Mouse (Mus musculus) E14TG2a.4 (cell line): ENCODE measurements at regions not wholly inside any gene's neighbourhood (a gene's known extent, or its start where the extent isn't known, plus 50 kb on each side); places are given as distances from the start of the nearest gene placed in this dataset.
A peak's percentile ranks its signal among the peaks of the same experiment; 100 is the strongest.

Source experiments
- H3K27me3 ChIP-seq: 2 replicates; pipeline ENCODE4 v1.6.1; 2014; ENCODE audit warnings: low read length, control low read depth; ENCODE audit not compliant: insufficient read depth
- H3K36me3 ChIP-seq: 2 replicates; pipeline ENCODE4 v1.6.1; 2014; ENCODE audit warnings: low read length, control low read depth; ENCODE audit not compliant: insufficient read depth
- H3K4me1 ChIP-seq: replicated peaks from 2 replicates; pipeline ENCODE4 v1.6.1; 2014; ENCODE audit warnings: low read depth, low read length, control low read depth
- H3K4me3 ChIP-seq: replicated peaks from 2 replicates; pipeline ENCODE4 v1.5.1; 2014; ENCODE audit warnings: mild to moderate bottlenecking, low read length
- H3K9me3 ChIP-seq: 2 replicates; pipeline ENCODE4 v1.6.1; 2014; ENCODE audit warnings: low read length, control low read depth
- CTCF ChIP-seq: conservative IDR thresholded peaks from 2 replicates; pipeline ENCODE4 v1.5.1; 2014; ENCODE audit warnings: low read length
- NANOG ChIP-seq: IDR thresholded peaks from 2 replicates; pipeline ENCODE4 v1.6.1; 2014; ENCODE audit warnings: borderline replicate concordance, low read length, mixed read lengths
- POU5F1 ChIP-seq: IDR thresholded peaks from 2 replicates; pipeline ENCODE4 v1.6.1; 2014; ENCODE audit warnings: low read length, borderline replicate concordance

DNA sequence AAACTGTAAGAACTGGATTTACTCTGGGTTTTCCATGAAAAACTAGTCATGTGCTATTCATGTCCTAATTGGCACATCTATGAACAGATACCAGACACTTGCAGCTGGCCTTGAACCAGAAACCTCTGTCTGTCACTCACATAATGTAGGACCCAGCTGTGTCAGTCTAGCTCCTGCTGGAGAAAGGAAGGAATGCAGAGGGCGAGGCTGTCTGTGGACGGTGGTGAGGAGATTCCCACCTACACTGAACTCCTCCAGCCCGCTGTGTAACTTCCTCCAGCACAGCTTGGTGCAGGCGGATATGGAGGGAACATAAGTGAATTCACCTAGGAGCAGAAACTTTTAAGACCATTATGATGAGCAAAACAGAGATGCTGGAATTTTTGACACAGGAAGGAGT, 89.7 kb upstream of the Lpar1 start:
- H3K4me3 ChIP-seq, result no peak overlapping the region
- no peaks in the 10 kb centered on the region for H3K36me3 ChIP-seq
- 0 out of 2 replicates have a peak, but pooled peaks cover 2% of the 10 kb centered on the region for H3K9me3 ChIP-seq
- H3K4me1 ChIP-seq, result peaks cover 24% of the 10 kb centered on the region
- H3K27me3 ChIP-seq, result no peaks in the 10 kb centered on the region
- TF ChIP-seq POU5F1 (no peak), NANOG (no peak), CTCF (0 out of 2 replicates have a peak, but pooled peaks have one; percentile 16)

DNA sequence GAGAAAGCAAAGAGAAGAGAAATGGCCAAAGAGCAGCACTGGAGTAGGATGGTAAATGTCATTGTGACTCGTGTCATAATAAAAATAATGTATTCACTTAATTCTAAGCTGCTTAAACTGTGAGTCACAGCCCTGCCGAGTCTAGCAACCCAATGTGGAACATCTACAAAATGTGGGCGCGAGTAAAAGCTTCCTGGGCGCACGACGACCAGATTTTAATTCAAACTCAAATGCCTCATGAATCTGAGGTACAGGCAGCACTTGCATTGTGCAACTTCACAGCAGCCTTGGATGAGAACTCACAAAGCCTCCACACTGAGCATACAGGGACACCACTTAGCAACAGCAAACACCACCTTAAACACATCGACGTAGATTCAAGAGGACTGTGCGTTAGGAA, 88.5 kb upstream of the Lpar1 start:
- Histone ChIP-seq H3K9me3 (0 out of 2 replicates have a peak, but pooled peaks cover 2% of the 10 kb centered on the region), H3K4me1 (peaks cover 24% of the 10 kb centered on the region), H3K36me3 (no peaks in the 10 kb centered on the region), H3K4me3 (no peak overlapping the region), H3K27me3 (no peaks in the 10 kb centered on the region)
- TF ChIP-seq NANOG (no peak), POU5F1 (no peak), CTCF (no peak)

DNA sequence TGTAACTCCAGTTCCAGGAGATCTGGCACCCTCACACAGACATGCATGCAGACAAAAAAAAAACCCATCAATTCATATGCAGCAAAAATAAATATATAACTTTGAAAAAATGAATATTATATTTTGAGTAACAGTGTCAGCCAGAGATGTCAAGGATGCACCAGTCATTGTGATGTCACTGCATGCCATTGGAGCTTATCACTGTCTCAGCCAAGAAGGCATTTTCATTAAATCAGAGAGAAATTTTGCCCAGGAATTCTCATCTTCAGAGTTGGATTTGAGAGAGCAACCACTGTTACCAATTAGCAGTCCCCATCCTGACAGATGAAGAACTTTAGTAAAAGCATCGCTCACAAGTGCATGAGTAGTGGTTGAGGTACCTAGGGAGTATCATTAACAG, 79.0 kb upstream of the Lpar1 start:
- H3K4me1 ChIP-seq, result no peaks in the 10 kb centered on the region
- no peaks in the 10 kb centered on the region for H3K27me3 ChIP-seq
- no peaks in the 10 kb centered on the region for H3K9me3 ChIP-seq
- TF ChIP-seq CTCF, result no peak
- no peak for TF ChIP-seq NANOG
- no peak for TF ChIP-seq POU5F1
- no peaks in the 10 kb centered on the region for H3K36me3 ChIP-seq
- no peak overlapping the region for H3K4me3 ChIP-seq

DNA sequence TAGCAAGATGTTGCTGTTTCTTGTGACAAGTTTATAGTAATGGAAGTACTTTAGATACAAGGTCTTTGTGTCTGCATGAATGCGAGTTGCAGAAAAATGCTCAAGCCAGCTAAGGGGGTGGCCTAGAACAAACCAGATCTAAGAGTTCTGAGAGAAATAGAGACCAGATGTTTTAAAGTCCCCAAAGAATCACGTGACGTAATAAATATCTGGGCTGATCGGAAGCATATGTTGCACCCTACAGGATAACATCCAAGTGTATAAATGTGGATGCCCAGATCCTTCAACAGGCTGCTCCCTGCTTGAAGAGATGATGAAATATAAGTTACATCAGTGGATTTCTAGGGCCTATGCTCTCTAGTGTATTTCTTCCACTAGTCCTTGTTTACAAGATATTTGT, 77.7 kb upstream of the Lpar1 start:
- no peaks in the 10 kb centered on the region for H3K27me3 ChIP-seq
- no peaks in the 10 kb centered on the region for H3K9me3 ChIP-seq
- no peak overlapping the region for H3K4me3 ChIP-seq
- H3K36me3 ChIP-seq, result no peaks in the 10 kb centered on the region
- peaks cover 6% of the 10 kb centered on the region; the same call in 1 of the 2 replicates for H3K4me1 ChIP-seq
- TF ChIP-seq NANOG (no peak), CTCF (no peak), POU5F1 (no peak)

DNA sequence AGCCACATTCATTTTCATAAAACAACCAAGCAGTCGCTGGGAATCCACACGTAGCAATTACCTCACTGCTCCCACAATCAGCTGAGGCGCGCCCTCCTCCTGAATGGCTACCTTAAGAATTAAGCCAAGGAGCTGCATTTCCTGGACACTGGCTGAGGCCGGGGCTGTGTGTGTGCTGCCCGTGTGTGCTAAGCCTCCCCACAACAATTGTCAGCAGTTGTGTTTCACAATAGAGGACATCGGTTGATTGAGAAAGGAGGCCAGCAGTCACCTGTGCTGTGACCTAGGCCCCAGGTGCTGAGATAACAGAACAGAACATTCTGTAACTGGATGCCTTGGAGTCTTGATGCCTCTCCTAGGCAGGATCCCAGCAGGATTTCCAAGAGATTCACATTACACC, 73.3 kb upstream of the Lpar1 start:
- Histone ChIP-seq H3K4me1 (peaks cover 6% of the 10 kb centered on the region; the same call in 1 of the 2 replicates), H3K36me3 (no peaks in the 10 kb centered on the region), H3K27me3 (no peaks in the 10 kb centered on the region)

DNA sequence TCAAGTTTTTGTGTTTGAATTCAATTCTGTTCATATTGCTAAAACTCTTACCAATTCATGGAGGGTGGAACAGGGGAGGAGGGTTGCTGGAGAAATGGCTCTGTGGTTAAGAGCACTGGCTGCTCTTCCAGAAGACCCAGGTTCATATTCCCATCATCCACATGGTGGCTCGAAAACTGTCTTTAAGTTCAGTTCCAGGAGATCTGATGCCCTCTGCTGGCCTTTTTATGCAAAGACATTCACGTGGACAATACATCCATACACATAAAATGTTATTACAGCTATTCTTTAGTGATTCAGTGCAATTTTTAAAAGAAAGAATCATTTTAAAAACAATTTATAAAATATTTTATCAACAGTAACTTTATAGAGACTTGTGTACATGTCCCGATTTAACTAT, 70.4 kb upstream of the Lpar1 start:
- TF ChIP-seq POU5F1 (no peak), CTCF (peak; percentile 58)
- Histone ChIP-seq H3K4me1 (peaks cover 6% of the 10 kb centered on the region; the same call in 1 of the 2 replicates), H3K27me3 (no peaks in the 10 kb centered on the region), H3K9me3 (peaks cover 4% of the 10 kb centered on the region), H3K4me3 (no peak overlapping the region), H3K36me3 (no peaks in the 10 kb centered on the region)

More for the DNA sequence above, 73.3 kb upstream of the Lpar1 start:
- H3K4me3 ChIP-seq, result no peak overlapping the region
- no peak for TF ChIP-seq CTCF
- TF ChIP-seq POU5F1, result no peak
- no peak for TF ChIP-seq NANOG
- H3K9me3 ChIP-seq, result peaks cover 4% of the 10 kb centered on the region

DNA sequence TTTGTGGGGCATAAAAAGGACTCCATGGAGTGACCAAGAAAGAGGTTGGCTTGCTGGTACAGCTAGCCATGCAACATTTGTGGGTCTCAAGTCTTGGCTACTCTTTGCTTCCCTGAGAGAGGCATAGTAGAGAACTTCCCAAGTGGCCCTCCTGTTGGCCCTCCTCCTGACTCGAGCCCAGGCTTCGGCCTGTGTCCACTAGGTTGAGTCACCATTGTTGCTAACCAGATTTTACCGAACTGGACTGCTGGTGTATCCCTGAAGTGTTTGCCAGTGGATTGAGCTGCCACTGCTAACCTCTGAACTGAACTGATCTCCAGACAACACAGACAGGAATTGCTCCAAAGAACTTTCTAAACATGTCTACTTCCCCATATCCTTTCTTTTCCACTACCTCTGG, 66.9 kb upstream of the Lpar1 start:
- no peak for TF ChIP-seq POU5F1
- H3K27me3 ChIP-seq, result no peaks in the 10 kb centered on the region
- H3K36me3 ChIP-seq, result no peaks in the 10 kb centered on the region
- no peaks in the 10 kb centered on the region for H3K4me1 ChIP-seq
- H3K9me3 ChIP-seq, result peaks cover 4% of the 10 kb centered on the region
- H3K4me3 ChIP-seq, result no peak overlapping the region

DNA sequence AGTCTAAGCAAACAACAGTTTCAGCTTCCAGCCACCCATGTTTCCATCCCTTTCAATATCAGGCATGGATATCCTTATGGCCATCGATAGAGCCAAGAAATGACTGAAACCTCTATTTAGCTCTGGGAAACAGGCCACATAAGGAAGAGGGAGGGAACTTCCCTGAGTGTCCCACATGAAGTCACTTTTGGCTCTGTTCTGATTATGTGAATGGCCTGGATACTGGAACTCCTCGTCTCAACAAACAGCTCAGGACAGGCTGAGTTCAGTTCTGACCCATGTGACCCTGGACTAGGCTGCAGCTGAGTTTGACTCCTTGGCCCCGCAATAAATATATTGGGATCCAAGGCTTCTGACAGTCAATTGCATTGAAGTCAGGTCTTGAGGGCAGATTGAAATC, 63.6 kb upstream of the Lpar1 start:
- TF ChIP-seq POU5F1, result no peak
- TF ChIP-seq NANOG, result no peak
- no peak for TF ChIP-seq CTCF
- Histone ChIP-seq H3K9me3 (no peaks in the 10 kb centered on the region), H3K27me3 (no peaks in the 10 kb centered on the region), H3K4me3 (no peak overlapping the region), H3K4me1 (no peaks in the 10 kb centered on the region), H3K36me3 (no peaks in the 10 kb centered on the region)

DNA sequence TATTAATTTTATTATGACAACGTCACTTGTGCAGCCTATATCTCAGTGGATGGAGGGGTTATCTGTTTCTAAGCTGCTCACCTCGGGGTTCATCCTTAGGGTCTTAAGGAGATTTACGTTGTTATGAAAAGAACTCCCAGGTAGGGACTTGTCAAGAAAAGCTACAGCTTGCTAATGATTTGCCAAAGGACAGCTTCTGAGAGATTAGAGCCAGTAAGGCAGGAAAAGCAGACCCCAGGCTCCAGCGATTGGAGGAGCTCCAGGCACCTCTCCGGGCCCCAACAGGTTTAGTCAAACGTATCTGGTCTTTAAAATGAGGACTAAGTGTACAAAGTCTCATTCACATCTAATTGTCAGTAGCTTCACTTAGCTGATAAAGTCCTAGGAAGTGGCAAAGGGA, 59.8 kb upstream of the Lpar1 start:
- TF ChIP-seq POU5F1 (no peak), NANOG (no peak), CTCF (no peak)
- Histone ChIP-seq H3K4me1 (no peaks in the 10 kb centered on the region), H3K27me3 (peaks cover 7% of the 10 kb centered on the region), H3K9me3 (no peaks in the 10 kb centered on the region), H3K36me3 (no peaks in the 10 kb centered on the region), H3K4me3 (no peak overlapping the region)

DNA sequence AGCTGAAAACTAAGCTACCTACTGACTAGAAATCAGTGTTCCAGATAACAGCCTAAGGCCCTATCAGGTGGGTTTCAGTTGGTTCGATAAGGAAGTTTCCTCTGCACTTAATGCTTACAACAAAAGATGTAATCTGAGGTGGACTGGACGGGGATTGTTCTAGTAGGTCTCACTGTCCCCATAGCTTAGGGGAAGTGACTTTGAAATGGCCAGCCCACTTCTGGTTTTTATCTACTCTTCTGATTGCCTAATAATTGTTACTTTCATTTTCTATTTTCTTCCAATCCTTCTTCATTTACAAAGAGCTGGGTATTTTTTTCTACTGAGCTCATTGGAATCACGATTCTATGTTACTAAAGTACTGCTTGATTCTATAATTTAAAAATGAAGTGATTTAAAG, 59.3 kb upstream of the Lpar1 start:
- no peak overlapping the region for H3K4me3 ChIP-seq
- no peaks in the 10 kb centered on the region; the same call in 1 of the 2 replicates for H3K9me3 ChIP-seq
- no peaks in the 10 kb centered on the region for H3K4me1 ChIP-seq
- TF ChIP-seq NANOG, result no peak
- TF ChIP-seq POU5F1, result no peak
- TF ChIP-seq CTCF, result no peak
- peaks cover 7% of the 10 kb centered on the region for H3K27me3 ChIP-seq
- H3K36me3 ChIP-seq, result no peaks in the 10 kb centered on the region
